Mouse (Mus musculus): ENCODE results near the gene Ssbp3. TPM values are rescaled to one million over a fixed set of nuclear protein-coding genes. Genes with fewer than 3 reads are reported as not detected.
A peak's percentile ranks its signal among the peaks of the same experiment; 100 is the strongest.

The Ssbp3 gene
- total and polyA plus RNA-seq, 3 experiments = 30.5 to 242 (median 116) TPM

- no peak for TF ChIP-seq HCFC1 (IDR thresholded peaks at IDR 0.05; ENCODE audit: low read depth, low read length)
- no peak for TF ChIP-seq RAD21 (IDR thresholded peaks at IDR 0.05; ENCODE audit: low read depth, low read length)
- TF ChIP-seq EP300 (IDR thresholded peaks at IDR 0.05; ENCODE audit: low read depth in 1 of 2, low read length in 2 of 2) = peak in 1 of 2 experiments; percentile 35; a peak in 1 of 4 replicates
These were observed 14.4 kb downstream of the Ssbp3 start (continued) for GRCm38 (mm10) chr4:106924888-106925287.

- peaks cover 12 to 35% of the 10 kb centered on the region in 2 experiments for H3K4me1 ChIP-seq (ENCODE audit: control insufficient read depth in 1 of 2, insufficient read depth in 2 of 2, low read length in 2 of 2)
These were observed 15.9 kb downstream of the Ssbp3 start for GRCm38 (mm10) chr4:106926401-106926800.

DNA sequence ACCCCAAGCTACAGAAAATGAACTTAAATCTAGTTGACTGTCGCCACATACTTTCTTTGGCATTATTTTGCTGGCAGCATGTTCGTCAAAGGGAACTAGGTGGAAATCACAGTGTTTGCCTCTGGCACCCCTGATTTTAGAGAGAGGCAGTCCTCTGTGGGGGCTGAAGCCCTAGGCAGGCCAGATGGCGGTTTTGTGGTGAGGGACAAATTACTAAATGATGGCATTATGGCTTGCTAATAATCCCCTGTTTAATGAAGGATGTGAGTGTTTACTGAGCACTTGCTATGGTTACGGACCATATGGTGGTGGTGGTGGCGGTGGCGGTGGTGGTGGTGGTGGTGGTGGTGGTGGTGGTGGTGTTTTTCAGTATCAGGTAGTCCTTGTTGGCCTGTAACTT, 16.5 kb downstream of the Ssbp3 start:
- Histone ChIP-seq H3K36me3 (ENCODE audit: control insufficient read depth in 1 of 2, insufficient read depth in 2 of 2, low read length in 2 of 2) (peaks cover 6 to 28% of the 10 kb centered on the region in 2 experiments; a peak in 3 of 4 replicates), H3K4me3 (ENCODE audit: control insufficient read depth in 1 of 2, insufficient read depth in 1 of 2, low read depth in 2 of 2, low read length in 2 of 2) (no peak overlapping the region)

More at GRCm38 (mm10) chr4:106926401-106926800, 15.9 kb downstream of the Ssbp3 start:
- Histone ChIP-seq H3K36me3 (ENCODE audit: control insufficient read depth in 1 of 2, insufficient read depth in 2 of 2, low read length in 2 of 2) (peaks cover 6 to 31% of the 10 kb centered on the region in 2 experiments; a peak in 3 of 4 replicates), H3K9me3 (replicated peaks; ENCODE audit: insufficient read depth, low read length) (no peaks in the 10 kb centered on the region), H3K4me3 (ENCODE audit: control insufficient read depth in 1 of 2, insufficient read depth in 1 of 2, low read depth in 2 of 2, low read length in 2 of 2) (no peak overlapping the region), H3K79me2 (ENCODE audit: control insufficient read depth, insufficient read depth, low read length, poor library complexity) (peaks cover 11% of the 10 kb centered on the region; the same call in 1 of the 2 replicates), H3K27me3 (ENCODE audit: control insufficient read depth in 1 of 2, insufficient read depth in 2 of 2, low read length in 2 of 2) (no peaks in the 10 kb centered on the region), H3K9ac (ENCODE audit: control insufficient read depth, low read depth, low read length, poor library complexity, severe bottlenecking) (no peak overlapping the region), H3K27ac (ENCODE audit: control insufficient read depth, low read depth, low read length) (no peak overlapping the region)
- DNase-seq (ENCODE audit: low read depth, low spot score) = no peak
- TF ChIP-seq NELFE (IDR thresholded peaks at IDR 0.05; ENCODE audit: low read depth, low read length) (0 out of 2 replicates have a peak, but pooled peaks have one; percentile 19), MYB (IDR thresholded peaks at IDR 0.05; ENCODE audit: low read depth, low read length) (no peak)

DNA sequence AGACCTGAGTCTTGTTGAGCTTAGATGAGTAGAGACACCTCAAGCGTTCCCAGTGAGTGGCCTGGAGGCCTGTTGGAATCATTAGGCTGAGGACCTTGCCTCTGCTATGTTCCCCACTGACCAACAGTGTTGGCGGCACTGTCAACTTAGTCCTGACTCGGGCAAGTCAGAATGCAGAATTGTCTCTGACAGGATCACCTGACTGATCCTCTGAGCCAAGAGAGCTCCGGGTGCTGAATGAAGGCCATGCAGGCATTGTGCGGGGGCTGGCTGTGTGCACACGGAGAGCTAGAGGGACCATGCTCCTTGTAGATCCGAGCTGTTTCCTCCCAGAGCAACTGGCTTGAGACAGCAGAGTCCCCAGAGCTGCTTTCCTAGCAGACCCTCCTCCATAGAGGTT, 18.5 kb downstream of the Ssbp3 start:
- H3K27me3 ChIP-seq (ENCODE audit: control insufficient read depth in 1 of 2, insufficient read depth in 2 of 2, low read length in 2 of 2) = no peaks in the 10 kb centered on the region
- peaks cover 10 to 29% of the 10 kb centered on the region in 2 experiments for H3K36me3 ChIP-seq (ENCODE audit: control insufficient read depth in 1 of 2, insufficient read depth in 2 of 2, low read length in 2 of 2)
- H3K9ac ChIP-seq (ENCODE audit: control insufficient read depth, low read depth, low read length, poor library complexity, severe bottlenecking) = no peak overlapping the region
- H3K27ac ChIP-seq (ENCODE audit: control insufficient read depth, low read depth, low read length) = no peak overlapping the region
- no peak overlapping the region for H3K4me3 ChIP-seq (ENCODE audit: control insufficient read depth in 1 of 2, insufficient read depth in 1 of 2, low read depth in 2 of 2, low read length in 2 of 2)
- peaks cover 14% of the 10 kb centered on the region; the same call in 1 of the 2 replicates for H3K79me2 ChIP-seq (ENCODE audit: control insufficient read depth, insufficient read depth, low read length, poor library complexity)
- DNase-seq (ENCODE audit: low read depth, low spot score) = no peak
- TF ChIP-seq TAL1 (IDR thresholded peaks at IDR 0.05; ENCODE audit: low read length) = no peak
- TF ChIP-seq NELFE (IDR thresholded peaks at IDR 0.05; ENCODE audit: low read depth, low read length) = no peak
- peaks cover 20 to 32% of the 10 kb centered on the region in 2 experiments for H3K4me1 ChIP-seq (ENCODE audit: control insufficient read depth in 1 of 2, insufficient read depth in 2 of 2, low read length in 2 of 2)
- H3K9me3 ChIP-seq (replicated peaks; ENCODE audit: insufficient read depth, low read length) = no peaks in the 10 kb centered on the region

More for the DNA sequence above, 16.5 kb downstream of the Ssbp3 start:
- H3K27ac ChIP-seq (ENCODE audit: control insufficient read depth, low read depth, low read length) = no peak overlapping the region
- H3K27me3 ChIP-seq (ENCODE audit: control insufficient read depth in 1 of 2, insufficient read depth in 2 of 2, low read length in 2 of 2) = no peaks in the 10 kb centered on the region
- peaks cover 12% of the 10 kb centered on the region; the same call in 1 of the 2 replicates for H3K79me2 ChIP-seq (ENCODE audit: control insufficient read depth, insufficient read depth, low read length, poor library complexity)
- no peaks in the 10 kb centered on the region for H3K9me3 ChIP-seq (replicated peaks; ENCODE audit: insufficient read depth, low read length)
- DNase-seq (ENCODE audit: low read depth, low spot score) = no peak
- TF ChIP-seq MAFK (IDR thresholded peaks at IDR 0.05; ENCODE audit: borderline replicate concordance, low read depth, low read length) = no peak
- no peak for TF ChIP-seq JUND (IDR thresholded peaks at IDR 0.05; ENCODE audit: low read depth, low read length)
- peaks cover 12 to 31% of the 10 kb centered on the region in 2 experiments for H3K4me1 ChIP-seq (ENCODE audit: control insufficient read depth in 1 of 2, insufficient read depth in 2 of 2, low read length in 2 of 2)
- H3K9ac ChIP-seq (ENCODE audit: control insufficient read depth, low read depth, low read length, poor library complexity, severe bottlenecking) = no peak overlapping the region

Data from MEL (cell line).